In genomic region chr2:58829981-58830742, GRCm38 (mm10) we compare ENCODE assay signal across 9 mouse cellular contexts. TPM values are rescaled to one million over a fixed set of nuclear protein-coding genes. Genes with fewer than 3 reads are reported as not detected.
A peak's percentile ranks its signal among the peaks of the same experiment; 100 is the strongest.
DNase-seq lines count a peak whose midpoint lies in the region; ATAC-seq and TF ChIP-seq lines count a peak whose summit lies in the region.
"Had no signal": no experiment of that assay in that cellular context is flagged by ENCODE, and none has a peak within 500 bp of the region (broad histone marks: within the 10 kb centered on the region; RNA-seq: fewer than 3 reads in every experiment).

No protein-coding gene starts in this region.

- ATAC-seq in heart, embryonic 14.5 days (ENCODE audit: insufficient number of reproducible peaks, insufficient read depth, low FRiP score, low read depth) = no peak; the same call in 1 of the 2 replicates
- 0 out of 2 replicates have a peak, but pooled peaks have one; percentile 31 for ATAC-seq in embryonic facial prominence, embryonic 12.5 days (ENCODE audit: insufficient number of reproducible peaks, insufficient read depth, low FRiP score, low TSS enrichment)
- ATAC-seq in kidney, postnatal 0 days (replicated peaks; ENCODE audit: low FRiP score, low read depth) = peak; percentile 88
- ATAC-seq in neural tube, embryonic 15.5 days (ENCODE audit: low FRiP score) = peak; percentile 58; the same call in 1 of the 2 replicates

- peak; percentile 58 for TF ChIP-seq CTCF in kidney, postnatal 0 days (IDR thresholded peaks at IDR 0.05; ENCODE audit: low read depth)

- no peak overlapping the region for H3K9ac ChIP-seq in heart, embryonic 14.5 days (ENCODE audit: low read length)
- no peak overlapping the region for H3K9ac ChIP-seq in embryonic facial prominence, embryonic 12.5 days
- no peak overlapping the region for H3K9ac ChIP-seq in kidney, postnatal 0 days (ENCODE audit: low read depth, low read length)
- no peak overlapping the region for H3K9ac ChIP-seq in neural tube, embryonic 15.5 days (replicated peaks)
- H3K9ac ChIP-seq: liver, embryonic 14.5 days had no signal

- 0 out of 2 replicates have a peak overlapping the region, but pooled peaks have one; percentile 5 for H3K4me2 ChIP-seq in heart, embryonic 14.5 days (ENCODE audit: low read length)
- H3K4me2 ChIP-seq in embryonic facial prominence, embryonic 12.5 days (replicated peaks) = no peak overlapping the region
- H3K4me2 ChIP-seq in kidney, postnatal 0 days (ENCODE audit: low read length) = no peak overlapping the region
- no peak overlapping the region for H3K4me2 ChIP-seq in neural tube, embryonic 15.5 days

- peaks cover 0 to 9% of the 10 kb centered on the region in 2 experiments; a peak in 3 of 4 replicates for H3K4me1 ChIP-seq in heart, embryonic 14.5 days (ENCODE audit: control insufficient read depth in 2 of 2, insufficient read depth in 2 of 2, low read length in 2 of 2)
- peaks cover 18% of the 10 kb centered on the region; the same call in 1 of the 2 replicates for H3K4me1 ChIP-seq in embryonic facial prominence, embryonic 12.5 days
- H3K4me1 ChIP-seq in kidney, postnatal 0 days (replicated peaks; ENCODE audit: insufficient read depth, low read length) = no peaks in the 10 kb centered on the region
- peaks cover 4% of the 10 kb centered on the region; the same call in 1 of the 2 replicates for H3K4me1 ChIP-seq in neural tube, embryonic 15.5 days

- H3K27me3 ChIP-seq in heart, embryonic 14.5 days (ENCODE audit: control insufficient read depth, insufficient read depth, low read length) = no peaks in the 10 kb centered on the region
- H3K27me3 ChIP-seq in embryonic facial prominence, embryonic 12.5 days = no peaks in the 10 kb centered on the region
- no peaks in the 10 kb centered on the region for H3K27me3 ChIP-seq in kidney, postnatal 0 days (ENCODE audit: insufficient read depth, low read length)
- H3K27me3 ChIP-seq in neural tube, embryonic 15.5 days (replicated peaks) = no peaks in the 10 kb centered on the region

- WGBS in heart, embryonic 14.5 days = 51% methylated on average over 7 of the region's 7 CpGs
- 58% methylated on average over 7 of the region's 7 CpGs for WGBS in embryonic facial prominence, embryonic 12.5 days
- 46% methylated on average over 7 of the region's 7 CpGs for WGBS in kidney, postnatal 0 days
- 65% methylated on average over 7 of the region's 7 CpGs for WGBS in neural tube, embryonic 15.5 days

- no peak overlapping the region for H3K4me3 ChIP-seq in heart, embryonic 14.5 days (ENCODE audit: control insufficient read depth in 1 of 2, insufficient read depth in 1 of 2, low read depth in 1 of 2, low read length in 2 of 2)
- no peak overlapping the region for H3K4me3 ChIP-seq in embryonic facial prominence, embryonic 12.5 days
- H3K4me3 ChIP-seq in kidney, postnatal 0 days (replicated peaks; ENCODE audit: low read depth, low read length) = no peak overlapping the region
- H3K4me3 ChIP-seq in neural tube, embryonic 15.5 days (replicated peaks) = no peak overlapping the region

- H3K36me3 ChIP-seq in heart, embryonic 14.5 days (ENCODE audit: control insufficient read depth, insufficient read depth, low read length) = no peaks in the 10 kb centered on the region
- no peaks in the 10 kb centered on the region for H3K36me3 ChIP-seq in embryonic facial prominence, embryonic 12.5 days
- H3K36me3 ChIP-seq in kidney, postnatal 0 days (ENCODE audit: insufficient read depth, low read length) = no peaks in the 10 kb centered on the region
- H3K36me3 ChIP-seq in neural tube, embryonic 15.5 days = no peaks in the 10 kb centered on the region

- DNase-seq in heart, postnatal 36 days = no peak
- peak; percentile 15 for DNase-seq in ZHBTc4 (ENCODE audit: low read depth, low spot score)
- DNase-seq in kidney, postnatal 0 days (ENCODE audit: low spot score) = peak; percentile 58
- DNase-seq in Muller cell, postnatal 12 days (ENCODE audit: inconsistent ontology term) = no peak
- no peak for DNase-seq in layer of hippocampus, postnatal 25 days (ENCODE audit: extremely low spot score in 1 of 2, low spot score in 1 of 2)

- H3K27ac ChIP-seq in heart, embryonic 14.5 days (replicated peaks in 1 of 2; ENCODE audit: control insufficient read depth in 1 of 2, insufficient read depth in 1 of 2, low read depth in 2 of 2, low read length in 2 of 2) = no peak overlapping the region; a peak in 1 of 4 replicates
- H3K27ac ChIP-seq in embryonic facial prominence, embryonic 12.5 days = peak overlapping the region; percentile 43; the same call in 1 of the 2 replicates
- peak overlapping the region; percentile 6; the same call in 1 of the 2 replicates for H3K27ac ChIP-seq in kidney, postnatal 0 days
- no peak overlapping the region for H3K27ac ChIP-seq in neural tube, embryonic 15.5 days (replicated peaks)
- H3K27ac ChIP-seq: liver, embryonic 14.5 days had no signal

- intact Hi-C loops in heart, postnatal 36 days (cut with DNase I) = loop anchor here (2.0 to 5.0 kb wide), 2 partner anchors 595 to 607 kb away; no protein-coding TSS in a partner anchor

- no peaks in the 10 kb centered on the region for H3K9me3 ChIP-seq in heart, embryonic 14.5 days (ENCODE audit: control insufficient read depth, low read length)
- 0 out of 2 replicates have a peak, but pooled peaks cover 3% of the 10 kb centered on the region for H3K9me3 ChIP-seq in embryonic facial prominence, embryonic 12.5 days
- H3K9me3 ChIP-seq in kidney, postnatal 0 days (replicated peaks; ENCODE audit: low read length) = no peaks in the 10 kb centered on the region
- H3K9me3 ChIP-seq in neural tube, embryonic 15.5 days (replicated peaks) = no peaks in the 10 kb centered on the region

RNA-seq across cellular contexts. Expression of gene Gm11099, which starts 29.1 kb away (rescaled TPM):
- polyA plus RNA-seq in heart, embryonic 14.5 days (2014; fragmentation: Nextera tagmentation; extraction: Ambion mirVana) = not detected in 2 replicates
- not detected for total RNA-seq in heart, postnatal 36 days (2021)
- not detected in 2 replicates for polyA plus RNA-seq in embryonic facial prominence, embryonic 12.5 days (2016; fragmentation: Nextera tagmentation; extraction: Ambion mirVana)
- polyA plus RNA-seq in kidney, postnatal 0 days (2015; fragmentation: Nextera tagmentation; extraction: Ambion mirVana) = not detected in 2 replicates
- polyA plus RNA-seq in neural tube, embryonic 15.5 days (2015; fragmentation: Nextera tagmentation; extraction: Ambion mirVana) = not detected in 2 replicates
- not detected for total RNA-seq in layer of hippocampus, postnatal 25 days (2021)
- polyA plus RNA-seq: liver, embryonic 14.5 days had no signal

Comparison
In these comparisons a context has a peak if more than half of its experiments do, and no peak if none do; other contexts are left out.
1. H3K27ac ChIP-seq: peak in embryonic facial prominence, embryonic 12.5 days (single experiment) and kidney, postnatal 0 days (single experiment); none in heart, embryonic 14.5 days (0 of 2) and neural tube, embryonic 15.5 days (single experiment).
2. DNase-seq: peak in ZHBTc4 (single experiment) and kidney, postnatal 0 days (single experiment); none in heart, postnatal 36 days (0 of 2), Muller cell, postnatal 12 days (single experiment) and layer of hippocampus, postnatal 25 days (0 of 2).